Mouse (Mus musculus): ENCODE measurements around the gene Pbrm1. TPM values are rescaled to one million over a fixed set of nuclear protein-coding genes. Genes with fewer than 3 reads are reported as not detected.

Gene Pbrm1
- polyA plus RNA-seq, 1 experiment from 2014 or later: 132 TPM

GRCm38 (mm10) chr14:31160196-31161150 lies 141.5 kb downstream of the Pbrm1 start:
- Histone ChIP-seq H3K4me2 (replicated peaks) (no peak overlapping the region), H3K27ac (replicated peaks) (no peak overlapping the region), H3K4me1 (peaks cover 2% of the 10 kb centered on the region), H3K9ac (no peak overlapping the region), H3K4me3 (replicated peaks) (no peak overlapping the region), H3K27me3 (no peaks in the 10 kb centered on the region), H3K9me3 (replicated peaks) (no peaks in the 10 kb centered on the region), H3K36me3 (no peaks in the 10 kb centered on the region)
- ATAC-seq (ENCODE audit: insufficient number of reproducible peaks, low FRiP score, low TSS enrichment, low read depth): no peak
- WGBS: 62% methylated on average over 27 of the region's 27 CpGs

GRCm38 (mm10) chr14:31161191-31161590 lies 142.3 kb downstream of the Pbrm1 start:
- ATAC-seq (ENCODE audit: insufficient number of reproducible peaks, low FRiP score, low TSS enrichment, low read depth): no peak
- H3K9me3 ChIP-seq (replicated peaks): no peaks in the 10 kb centered on the region
- no peaks in the 10 kb centered on the region for H3K27me3 ChIP-seq
- H3K4me2 ChIP-seq (replicated peaks): no peak overlapping the region
- no peak overlapping the region for H3K27ac ChIP-seq (replicated peaks)
- H3K36me3 ChIP-seq: no peaks in the 10 kb centered on the region
- H3K9ac ChIP-seq: no peak overlapping the region
- no peak overlapping the region for H3K4me3 ChIP-seq (replicated peaks)
- peaks cover 8% of the 10 kb centered on the region for H3K4me1 ChIP-seq
- 85% methylated on average over 7 of the region's 7 CpGs for WGBS

GRCm38 (mm10) chr14:31161638-31162037 lies 142.7 kb downstream of the Pbrm1 start:
- WGBS: 74% methylated on average over 10 of the region's 10 CpGs
- Histone ChIP-seq H3K9ac (no peak overlapping the region), H3K4me2 (replicated peaks) (no peak overlapping the region), H3K4me3 (replicated peaks) (no peak overlapping the region), H3K4me1 (peaks cover 13% of the 10 kb centered on the region), H3K27ac (replicated peaks) (no peak overlapping the region), H3K9me3 (replicated peaks) (no peaks in the 10 kb centered on the region), H3K36me3 (no peaks in the 10 kb centered on the region), H3K27me3 (no peaks in the 10 kb centered on the region)
- no peak for ATAC-seq (ENCODE audit: insufficient number of reproducible peaks, low FRiP score, low TSS enrichment, low read depth)

- H3K27ac ChIP-seq (replicated peaks): no peak overlapping the region
Observed at GRCm38 (mm10) chr14:31164067-31164466, 145.1 kb downstream of the Pbrm1 start.

GRCm38 (mm10) chr14:31165010-31165409 lies 146.1 kb downstream of the Pbrm1 start:
- Histone ChIP-seq H3K27me3 (no peaks in the 10 kb centered on the region), H3K9ac (no peak overlapping the region), H3K4me1 (peaks cover 17% of the 10 kb centered on the region), H3K4me3 (replicated peaks) (no peak overlapping the region), H3K27ac (replicated peaks) (peak overlapping the region; percentile 49; the same call in 1 of the 2 replicates), H3K4me2 (replicated peaks) (no peak overlapping the region), H3K9me3 (replicated peaks) (no peaks in the 10 kb centered on the region), H3K36me3 (peaks cover 6% of the 10 kb centered on the region; the same call in 1 of the 2 replicates)
- ATAC-seq (ENCODE audit: insufficient number of reproducible peaks, low FRiP score, low TSS enrichment, low read depth): no peak
- 66% methylated on average over 2 of the region's 2 CpGs for WGBS

More at GRCm38 (mm10) chr14:31164067-31164466, 145.1 kb downstream of the Pbrm1 start:
- no peak for ATAC-seq (ENCODE audit: insufficient number of reproducible peaks, low FRiP score, low TSS enrichment, low read depth)
- Histone ChIP-seq H3K9ac (no peak overlapping the region), H3K4me1 (peaks cover 17% of the 10 kb centered on the region), H3K9me3 (replicated peaks) (no peaks in the 10 kb centered on the region), H3K36me3 (no peaks in the 10 kb centered on the region), H3K27me3 (no peaks in the 10 kb centered on the region), H3K4me3 (replicated peaks) (no peak overlapping the region), H3K4me2 (replicated peaks) (no peak overlapping the region)
- 78% methylated on average over 8 of the region's 8 CpGs for WGBS

GRCm38 (mm10) chr14:31165458-31165857 lies 146.5 kb downstream of the Pbrm1 start:
- no peak overlapping the region for H3K4me3 ChIP-seq (replicated peaks)
- peaks cover 10% of the 10 kb centered on the region for H3K36me3 ChIP-seq
- no peak overlapping the region for H3K9ac ChIP-seq
- no peak for ATAC-seq (ENCODE audit: insufficient number of reproducible peaks, low FRiP score, low TSS enrichment, low read depth)
- H3K4me2 ChIP-seq (replicated peaks): no peak overlapping the region
- no peaks in the 10 kb centered on the region for H3K27me3 ChIP-seq
- WGBS: 58% methylated on average over 7 of the region's 7 CpGs
- no peaks in the 10 kb centered on the region for H3K9me3 ChIP-seq (replicated peaks)
- peak overlapping the region; percentile 49; the same call in 1 of the 2 replicates for H3K27ac ChIP-seq (replicated peaks)
- peaks cover 17% of the 10 kb centered on the region for H3K4me1 ChIP-seq

- no peak overlapping the region for H3K4me3 ChIP-seq (replicated peaks)
- ATAC-seq (ENCODE audit: insufficient number of reproducible peaks, low FRiP score, low TSS enrichment, low read depth): no peak
- no peaks in the 10 kb centered on the region for H3K9me3 ChIP-seq (replicated peaks)
- no peaks in the 10 kb centered on the region for H3K27me3 ChIP-seq
- peaks cover 17% of the 10 kb centered on the region for H3K36me3 ChIP-seq
- H3K4me1 ChIP-seq: peaks cover 17% of the 10 kb centered on the region
- no peak overlapping the region for H3K9ac ChIP-seq
- peak overlapping the region; percentile 49; the same call in 1 of the 2 replicates for H3K27ac ChIP-seq (replicated peaks)
- 38% methylated on average over 10 of the region's 10 CpGs for WGBS
- H3K4me2 ChIP-seq (replicated peaks): peak overlapping the region; percentile 10
Observed at GRCm38 (mm10) chr14:31165991-31166630, 147.2 kb downstream of the Pbrm1 start.

- no peak for ATAC-seq (ENCODE audit: insufficient number of reproducible peaks, low FRiP score, low TSS enrichment, low read depth)
- H3K4me1 ChIP-seq: peaks cover 17% of the 10 kb centered on the region
- H3K9ac ChIP-seq: no peak overlapping the region
- H3K36me3 ChIP-seq: peaks cover 24% of the 10 kb centered on the region
- no peaks in the 10 kb centered on the region for H3K27me3 ChIP-seq
- H3K4me2 ChIP-seq (replicated peaks): peak overlapping the region; percentile 10; the same call in 1 of the 2 replicates
- WGBS: 51% methylated on average over 9 of the region's 9 CpGs
- no peaks in the 10 kb centered on the region for H3K9me3 ChIP-seq (replicated peaks)
- H3K4me3 ChIP-seq (replicated peaks): peak overlapping the region; percentile 19
- H3K27ac ChIP-seq (replicated peaks): peak overlapping the region; percentile 49; the same call in 1 of the 2 replicates
Observed at GRCm38 (mm10) chr14:31166827-31167226, 147.9 kb downstream of the Pbrm1 start.

GRCm38 (mm10) chr14:31168425-31168824 lies 149.5 kb downstream of the Pbrm1 start, which contains the start of gene Stab1:
Gene Stab1 (minus strand): TSS chr14:31168641.
- Histone ChIP-seq H3K4me3 (replicated peaks) (peak within 1 kb of the TSS; percentile 19), H3K9ac (no peak within 1 kb of the TSS), H3K27ac (replicated peaks) (peak within 1 kb of the TSS; percentile 7; the same call in 1 of the 2 replicates), H3K27me3 (no peaks in the 10 kb centered on the region), H3K4me1 (peaks cover 21% of the 10 kb centered on the region), H3K9me3 (replicated peaks) (no peaks in the 10 kb centered on the region), H3K4me2 (replicated peaks) (no peak within 1 kb of the TSS), H3K36me3 (peaks cover 40% of the 10 kb centered on the region)
- no peak for ATAC-seq (ENCODE audit: insufficient number of reproducible peaks, low FRiP score, low TSS enrichment, low read depth)
- 37% methylated on average over 10 of the region's 10 CpGs for WGBS

- no peak for ATAC-seq (ENCODE audit: insufficient number of reproducible peaks, low FRiP score, low TSS enrichment, low read depth)
- WGBS: 82% methylated on average over 6 of the region's 6 CpGs
Observed at GRCm38 (mm10) chr14:31169508-31169907, 150.6 kb downstream of the Pbrm1 start.

GRCm38 (mm10) chr14:31170963-31171362 lies 152.0 kb downstream of the Pbrm1 start:
- Histone ChIP-seq H3K4me1 (peaks cover 17% of the 10 kb centered on the region), H3K4me3 (replicated peaks) (no peak overlapping the region), H3K36me3 (peaks cover 65% of the 10 kb centered on the region), H3K9ac (no peak overlapping the region), H3K27ac (replicated peaks) (no peak overlapping the region), H3K27me3 (no peaks in the 10 kb centered on the region), H3K4me2 (replicated peaks) (no peak overlapping the region), H3K9me3 (replicated peaks) (no peaks in the 10 kb centered on the region)
- ATAC-seq (ENCODE audit: insufficient number of reproducible peaks, low FRiP score, low TSS enrichment, low read depth): no peak
- WGBS: 83% methylated on average over 13 of the region's 13 CpGs

More at GRCm38 (mm10) chr14:31169508-31169907, 150.6 kb downstream of the Pbrm1 start:
- Histone ChIP-seq H3K9ac (no peak overlapping the region), H3K9me3 (replicated peaks) (no peaks in the 10 kb centered on the region), H3K4me1 (peaks cover 23% of the 10 kb centered on the region), H3K4me2 (replicated peaks) (no peak overlapping the region), H3K4me3 (replicated peaks) (no peak overlapping the region), H3K36me3 (peaks cover 50% of the 10 kb centered on the region), H3K27me3 (no peaks in the 10 kb centered on the region), H3K27ac (replicated peaks) (no peak overlapping the region)

All from embryonic facial prominence, embryonic 15.5 days (tissue).